Mouse (Mus musculus) bone marrow, adult 2 months (tissue): ENCODE data around the gene Lypd8. TPM values are rescaled to one million over a fixed set of nuclear protein-coding genes. Genes with fewer than 3 reads are reported as not detected.
"Not testable (repeated sequence)": the region's sequence is repeated elsewhere in the genome, so short reads cannot be mapped to it uniquely, and the experiment has no call there.

ENCODE experiments used
- H3K27ac ChIP-seq: fragments of 200-500 bp; 2 replicates; pipeline ENCODE4 v1.5.1; 2012; ENCODE audit warnings: low read depth, mild to moderate bottlenecking, control low read depth, inconsistent platforms, low read length; ENCODE audit not compliant: control insufficient read depth, poor library complexity, insufficient read depth
- H3K4me1 ChIP-seq: fragments of 200-500 bp; 2 replicates; pipeline ENCODE4 v1.6.1; 2011; ENCODE audit warnings: low read length; ENCODE audit not compliant: control insufficient read depth, insufficient read depth
- H3K4me3 ChIP-seq: fragments of 200-500 bp; replicated peaks from 2 replicates; pipeline ENCODE3; 2011; ENCODE audit warnings: mild to moderate bottlenecking, low read depth, low read length, control low read depth; ENCODE audit not compliant: control insufficient read depth
- CTCF ChIP-seq: fragments of 200-500 bp; IDR thresholded peaks from 2 replicates; pipeline ENCODE4 v1.5.1; 2011; ENCODE audit warnings: low read length, control low read depth; ENCODE audit not compliant: control insufficient read depth, insufficient read depth
- POLR2A ChIP-seq: fragments of 200-500 bp; IDR thresholded peaks from 2 replicates; pipeline ENCODE4 v1.6.1; 2011; ENCODE audit warnings: low read depth, mild to moderate bottlenecking, control low read depth, low read length, borderline replicate concordance; ENCODE audit not compliant: control insufficient read depth
- WGBS: fragments of 180-500 bp; shearing (Covaris S2); methylation state at CpG from one replicate; pipeline ENCODE4 v1.1.7; 2018; 5-methylcytosine and 5-hydroxymethylcytosine counted together
- polyA plus RNA-seq: library from polyadenylated mRNA; stranded (reverse); fragments of >200 nt; gene quantifications from 2 replicates; pipeline ENCODE4 v1.2.4, GENCODE M21; 2011; ENCODE audit warnings: low replicate concordance; ENCODE audit not compliant: missing spikeins, insufficient read depth, insufficient read length

Gene Lypd8
- polyA plus RNA-seq, 1 experiment: not detected

DNA sequence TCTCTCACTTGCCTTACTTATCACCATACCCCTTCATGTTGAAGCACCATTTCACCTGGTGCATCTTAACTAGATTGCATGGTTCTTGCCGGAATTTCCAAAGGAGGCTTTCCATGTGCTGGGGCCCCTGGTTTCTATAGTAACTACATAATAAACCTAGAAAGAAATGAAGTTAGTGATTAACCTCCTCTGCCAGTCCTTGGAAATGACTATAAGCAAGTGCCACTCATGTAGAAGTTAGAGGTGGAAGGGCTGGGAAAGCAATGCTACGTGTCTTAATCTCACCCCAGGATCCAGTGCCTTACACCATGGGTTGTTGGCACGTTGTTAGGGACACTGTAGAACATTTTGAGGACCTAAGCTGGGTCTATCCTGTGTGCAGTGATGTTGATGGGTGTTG, 14.4 kb upstream of the Lypd8 start:
- no peak overlapping the region for H3K4me3 ChIP-seq
- WGBS: 74% methylated on average over 3 of the region's 3 CpGs
- H3K4me1 ChIP-seq: no peaks in the 10 kb centered on the region
- H3K27ac ChIP-seq: no peak overlapping the region
- no peak for TF ChIP-seq CTCF
- TF ChIP-seq POLR2A: no peak

DNA sequence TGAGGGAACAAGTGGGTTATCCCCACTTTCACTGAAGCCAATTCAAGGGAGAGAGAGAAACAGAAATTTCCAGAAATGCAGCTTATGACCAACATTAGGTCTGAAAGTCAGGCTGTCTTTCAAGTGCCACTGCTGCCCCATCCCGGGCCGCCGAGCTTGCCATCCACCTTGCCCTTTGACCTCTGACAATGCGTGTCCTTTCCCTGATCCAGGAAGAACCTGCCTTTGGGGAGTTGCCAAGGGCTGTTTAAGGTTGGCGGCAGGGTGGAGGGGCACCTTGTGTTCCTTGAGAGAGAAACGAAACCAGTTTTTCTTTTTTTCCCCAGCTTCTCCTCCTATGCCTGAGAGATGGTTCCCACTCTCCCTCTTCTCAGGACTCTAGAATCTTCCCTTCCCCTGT, 12.7 kb upstream of the Lypd8 start:
- H3K4me1 ChIP-seq, H3K27ac ChIP-seq, H3K4me3 ChIP-seq: not testable (repeated sequence)
- no CpG with 5 or more reads among the region's 6 CpGs for WGBS

DNA sequence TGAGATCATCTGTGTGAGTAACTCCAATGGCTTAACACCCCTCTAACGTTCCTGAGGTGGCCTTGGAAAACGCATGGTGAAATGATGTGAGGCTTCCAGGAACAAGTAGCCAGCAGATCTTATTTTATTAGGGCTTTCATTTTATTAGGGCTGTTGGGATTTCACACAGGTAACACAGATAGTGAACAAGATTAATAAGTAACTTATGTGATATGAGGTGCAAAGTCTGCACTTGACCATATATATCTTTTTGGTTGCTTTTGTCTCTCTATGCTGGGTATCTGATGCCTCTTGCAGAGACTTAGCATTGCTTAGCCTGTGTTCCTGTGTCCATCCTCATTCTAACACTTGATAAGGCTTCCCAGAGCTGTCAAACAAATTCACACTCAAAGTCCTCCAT, 1.6 kb upstream of the Lypd8 start:
- no peaks in the 10 kb centered on the region for H3K4me1 ChIP-seq
- TF ChIP-seq CTCF (no peak), POLR2A (no peak)
- no peak overlapping the region for H3K4me3 ChIP-seq
- no peak overlapping the region for H3K27ac ChIP-seq
- WGBS: 78% methylated on average over 2 of the region's 2 CpGs

DNA sequence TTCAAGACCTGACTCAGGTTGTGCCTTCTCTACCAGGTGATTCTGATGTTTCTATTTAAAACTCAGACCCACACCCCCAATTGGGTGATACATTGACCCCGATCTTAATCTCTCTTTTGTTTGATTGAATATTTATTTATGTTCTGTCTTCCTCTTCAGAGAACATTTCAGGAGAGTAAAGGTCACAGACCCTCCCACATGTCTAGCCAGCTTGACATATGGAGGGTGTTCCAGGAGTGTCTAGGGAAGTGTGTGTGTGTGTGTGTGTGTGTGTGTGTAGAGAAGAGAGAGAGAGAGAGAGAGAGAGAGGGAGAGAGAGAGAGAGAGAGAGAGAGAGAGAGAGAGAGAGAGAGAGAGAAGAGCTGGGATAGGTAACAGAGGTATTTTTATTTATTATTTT, 1.2 kb upstream of the Lypd8 start:
- Histone ChIP-seq H3K4me3 (no peak overlapping the region), H3K27ac (no peak overlapping the region), H3K4me1 (no peaks in the 10 kb centered on the region)
- TF ChIP-seq POLR2A (no peak), CTCF (no peak)
- 61% methylated on average over 1 of the region's 1 CpGs for WGBS

DNA sequence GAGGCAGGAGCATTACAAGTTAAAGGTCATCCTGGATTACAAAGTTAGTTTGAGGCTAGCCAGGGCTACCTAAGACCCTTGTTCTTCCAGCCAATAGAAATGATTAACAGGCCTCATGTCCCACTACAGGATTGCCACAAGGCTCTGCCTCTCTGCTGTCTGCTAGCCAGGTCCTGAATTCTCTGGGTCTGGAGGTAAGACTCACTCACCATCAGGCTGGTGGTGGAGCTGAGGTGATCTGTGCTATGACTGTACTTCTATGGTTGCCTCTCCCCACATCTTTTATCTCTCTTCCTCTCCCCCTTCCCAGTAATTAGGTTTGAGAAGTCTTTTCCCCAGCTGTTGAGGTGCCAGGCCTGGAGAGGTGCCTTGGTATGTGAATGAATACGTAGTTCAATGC, 673 bp downstream of the Lypd8 start:
- WGBS: 89% methylated on average over 1 of the region's 1 CpGs
- no peak overlapping the region for H3K27ac ChIP-seq
- H3K4me3 ChIP-seq: no peak overlapping the region
- no peak for TF ChIP-seq CTCF
- no peaks in the 10 kb centered on the region for H3K4me1 ChIP-seq

DNA sequence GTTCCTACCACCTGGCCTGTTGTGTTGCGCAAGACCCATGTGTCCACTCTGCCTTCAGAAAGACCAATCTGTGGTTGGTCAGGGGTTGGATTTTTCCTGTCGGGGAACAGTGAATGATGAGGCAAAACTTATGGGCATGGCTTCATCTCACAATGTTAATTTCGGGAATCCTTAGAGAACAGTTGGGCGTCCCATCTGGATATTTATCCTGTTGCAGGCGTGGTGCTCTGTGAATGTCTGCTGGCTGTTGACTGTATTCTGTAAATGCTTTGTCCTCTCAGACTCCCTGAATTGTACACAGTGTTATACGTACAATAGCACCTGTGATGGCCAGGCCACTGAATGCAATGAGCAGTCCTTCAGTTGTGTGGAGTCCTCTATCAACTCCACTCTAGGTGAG, 3.6 kb downstream of the Lypd8 start:
- no peak overlapping the region for H3K4me3 ChIP-seq
- no peak for TF ChIP-seq POLR2A
- no peak for TF ChIP-seq CTCF
- 86% methylated on average over 6 of the region's 6 CpGs for WGBS

DNA sequence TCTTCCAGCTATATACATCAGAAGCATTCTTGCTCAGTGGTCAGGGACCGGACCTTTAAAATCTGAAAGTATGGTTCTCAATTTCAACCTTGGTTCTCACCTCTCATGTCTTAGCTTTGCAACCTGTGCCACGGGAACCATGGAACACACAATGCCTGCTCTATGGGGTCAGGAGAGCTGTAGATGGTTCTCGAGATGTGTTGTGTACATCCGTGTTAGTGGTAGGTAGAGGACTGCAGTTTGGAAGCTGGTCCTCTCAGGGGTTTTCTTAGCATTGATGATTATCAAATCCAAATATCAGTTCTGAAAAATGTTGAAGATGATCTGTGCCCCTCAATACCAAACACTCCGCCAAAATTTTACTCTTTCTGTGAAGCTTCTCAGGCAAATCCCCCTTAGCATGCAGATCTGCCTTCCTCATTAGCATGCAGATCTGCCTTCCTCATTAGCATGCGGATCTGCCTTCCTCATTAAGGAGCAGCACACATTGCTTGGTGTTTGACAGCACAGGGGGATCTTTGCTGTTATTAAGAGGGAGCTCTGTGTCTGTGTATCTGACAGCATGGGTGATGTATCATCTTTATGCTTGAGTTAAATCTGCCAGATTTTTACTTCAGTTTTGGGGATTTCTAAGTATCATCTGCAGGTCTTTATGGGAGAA, 21.3 kb downstream of the Lypd8 start:
- no peak overlapping the region for H3K4me3 ChIP-seq
- no peak for TF ChIP-seq CTCF
- TF ChIP-seq POLR2A: no peak
- no peak overlapping the region for H3K27ac ChIP-seq
- no peaks in the 10 kb centered on the region for H3K4me1 ChIP-seq
- 58% methylated on average over 6 of the region's 6 CpGs for WGBS

More for the DNA sequence above, 3.6 kb downstream of the Lypd8 start:
- Histone ChIP-seq H3K4me1 (no peaks in the 10 kb centered on the region), H3K27ac (no peak overlapping the region)

DNA sequence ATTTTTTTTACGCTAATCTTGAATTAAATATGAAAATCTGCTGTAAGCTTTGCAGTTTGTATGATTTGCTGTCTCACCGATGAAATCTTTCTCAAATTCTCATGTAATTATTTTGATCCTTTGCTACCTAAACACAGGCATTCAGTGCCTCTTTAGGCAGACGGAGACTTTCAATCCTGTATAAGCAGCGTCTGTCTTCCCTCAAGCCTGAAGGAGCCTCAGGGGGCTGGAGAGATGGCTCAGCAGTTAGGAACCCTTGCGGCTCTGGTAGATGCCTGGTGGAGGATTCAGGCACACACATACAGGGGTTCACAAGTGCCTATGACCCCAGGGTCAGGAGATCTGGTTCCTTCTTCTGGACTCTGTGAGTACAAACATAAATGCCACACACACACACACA, 21.8 kb downstream of the Lypd8 start:
- H3K4me1 ChIP-seq: no peaks in the 10 kb centered on the region
- no peak overlapping the region for H3K4me3 ChIP-seq
- 61% methylated on average over 5 of the region's 5 CpGs for WGBS
- TF ChIP-seq CTCF (no peak), POLR2A (no peak)
- H3K27ac ChIP-seq: no peak overlapping the region

DNA sequence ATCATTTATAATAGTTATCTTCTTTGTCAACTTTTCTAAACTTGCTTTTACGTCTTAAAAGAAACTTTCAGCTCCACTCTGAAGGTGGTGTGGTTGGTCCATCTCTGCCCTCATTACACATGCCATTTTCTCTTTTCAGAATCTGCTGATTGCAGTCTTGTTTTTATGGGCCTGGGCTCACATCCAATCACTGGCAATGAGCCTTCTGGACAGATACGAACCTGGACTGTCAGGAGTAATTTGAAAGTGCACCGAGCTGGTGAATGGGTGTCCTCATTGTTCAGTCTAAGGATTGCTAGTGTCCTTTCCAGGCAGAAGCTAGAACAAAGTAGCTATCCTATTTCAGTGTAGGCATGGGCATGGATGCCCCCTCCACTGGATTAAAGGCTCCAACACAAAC, 29.2 kb downstream of the Lypd8 start:
- TF ChIP-seq POLR2A (no peak), CTCF (no peak)
- Histone ChIP-seq H3K4me3 (no peak overlapping the region), H3K27ac (no peak overlapping the region), H3K4me1 (no peaks in the 10 kb centered on the region)
- 78% methylated on average over 3 of the region's 3 CpGs for WGBS
